Mouse (Mus musculus): ENCODE data around the gene Exoc4. TPM values are rescaled to one million over a fixed set of nuclear protein-coding genes. Genes with fewer than 3 reads are reported as not detected.

Exoc4 gene
- total RNA-seq, 1 experiment from 2014 or later: 54.8 TPM

GRCm38 (mm10) chr6:33721166-33721565, 472.3 kb downstream of the Exoc4 start:
- no peak for ATAC-seq (ENCODE audit: extremely low read depth, insufficient number of reproducible peaks, low FRiP score, poor library complexity, severe bottlenecking)

DNA sequence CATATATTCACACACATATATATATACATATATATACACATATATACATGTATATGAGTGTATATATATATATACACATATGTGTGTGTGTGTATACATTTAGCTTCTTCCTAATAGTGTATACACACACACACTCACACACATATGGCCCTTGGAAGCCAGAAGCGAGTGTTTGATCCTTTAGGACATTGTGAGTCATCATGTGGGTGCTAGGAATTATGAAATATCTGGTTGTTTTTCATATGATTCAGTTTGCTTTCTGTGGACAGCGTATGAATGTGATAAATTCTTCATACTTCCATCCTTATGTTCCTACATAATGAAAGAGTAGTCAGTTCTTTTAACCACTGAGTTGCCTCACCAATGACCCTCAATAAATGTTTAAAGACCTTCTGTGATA, 473.9 kb downstream of the Exoc4 start:
- ATAC-seq (ENCODE audit: extremely low read depth, insufficient number of reproducible peaks, low FRiP score, poor library complexity, severe bottlenecking): no peak

GRCm38 (mm10) chr6:33724596-33724995, 475.7 kb downstream of the Exoc4 start:
- no peak for ATAC-seq (ENCODE audit: extremely low read depth, insufficient number of reproducible peaks, low FRiP score, poor library complexity, severe bottlenecking)

GRCm38 (mm10) chr6:33727271-33727670, 478.4 kb downstream of the Exoc4 start:
- no peak for ATAC-seq (ENCODE audit: extremely low read depth, insufficient number of reproducible peaks, low FRiP score, poor library complexity, severe bottlenecking)

GRCm38 (mm10) chr6:33732214-33732613, 483.3 kb downstream of the Exoc4 start:
- no peak for ATAC-seq (ENCODE audit: extremely low read depth, insufficient number of reproducible peaks, low FRiP score, poor library complexity, severe bottlenecking)

DNA sequence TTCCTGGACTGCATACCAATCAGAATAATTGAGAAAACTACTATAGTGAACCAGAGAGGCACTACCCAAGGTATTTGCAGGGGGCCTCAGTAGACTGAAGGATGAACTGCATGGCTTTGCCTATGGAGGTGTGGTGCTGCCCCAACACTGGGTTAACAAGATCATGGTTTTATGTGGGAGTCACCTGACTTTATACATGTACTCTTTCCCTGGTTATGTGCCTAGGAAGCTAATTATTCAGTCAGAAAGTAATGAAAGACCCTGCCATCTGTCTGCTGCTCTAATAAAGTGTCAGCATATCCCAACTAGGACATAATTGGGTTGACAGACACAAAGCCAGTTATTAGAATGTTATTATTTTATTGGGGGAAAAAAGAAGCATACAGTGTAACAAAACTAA, 484.7 kb downstream of the Exoc4 start:
- no peak for ATAC-seq (ENCODE audit: extremely low read depth, insufficient number of reproducible peaks, low FRiP score, poor library complexity, severe bottlenecking)

DNA sequence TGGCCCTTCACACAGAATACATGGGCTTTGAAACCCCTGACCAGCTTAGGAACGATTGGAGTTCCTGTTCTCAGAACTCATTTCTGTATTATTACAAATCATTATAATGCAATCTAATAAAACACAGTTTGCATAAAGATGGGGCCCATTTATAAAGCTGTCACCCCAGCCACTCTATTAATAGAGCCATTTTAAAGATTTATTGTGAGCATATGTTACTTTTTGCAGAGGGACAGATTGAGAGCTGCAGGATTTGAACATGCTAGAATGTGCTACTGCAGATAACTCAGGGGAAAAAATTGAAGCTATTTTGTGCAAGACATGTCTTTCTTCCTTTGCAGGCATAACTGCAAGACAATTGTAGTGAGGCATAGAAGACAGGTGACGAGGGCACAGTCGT, 485.1 kb downstream of the Exoc4 start:
- ATAC-seq (ENCODE audit: extremely low read depth, insufficient number of reproducible peaks, low FRiP score, poor library complexity, severe bottlenecking): no peak

DNA sequence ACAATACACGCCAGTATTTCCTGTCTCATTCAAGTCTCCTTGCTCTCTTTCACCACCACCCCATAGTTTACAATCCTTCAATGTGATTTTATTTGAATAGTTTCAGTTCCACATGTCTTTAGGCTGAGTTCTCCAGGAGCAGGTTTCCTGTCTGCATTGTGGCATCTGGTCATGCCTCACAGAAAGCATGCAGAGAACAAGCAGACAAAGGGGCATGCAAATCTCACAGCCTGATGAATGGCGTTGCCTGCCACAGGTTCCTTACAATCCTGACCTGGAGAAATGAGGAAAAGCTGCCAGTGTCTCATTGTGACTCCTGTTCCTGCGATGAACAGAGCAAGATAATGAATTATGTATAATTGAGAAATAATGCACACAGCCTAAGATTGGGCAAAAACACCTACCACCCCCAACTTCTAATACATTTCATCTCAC, 490.0 kb downstream of the Exoc4 start:
- no peak for ATAC-seq (ENCODE audit: extremely low read depth, insufficient number of reproducible peaks, low FRiP score, poor library complexity, severe bottlenecking)

- no peak for ATAC-seq (ENCODE audit: extremely low read depth, insufficient number of reproducible peaks, low FRiP score, poor library complexity, severe bottlenecking)
Observed at GRCm38 (mm10) chr6:33739304-33739703, 490.4 kb downstream of the Exoc4 start.

- ATAC-seq (ENCODE audit: extremely low read depth, insufficient number of reproducible peaks, low FRiP score, poor library complexity, severe bottlenecking): no peak
Observed at GRCm38 (mm10) chr6:33755976-33756375, 507.1 kb downstream of the Exoc4 start.

- no peak for ATAC-seq (ENCODE audit: extremely low read depth, insufficient number of reproducible peaks, low FRiP score, poor library complexity, severe bottlenecking)
Observed at GRCm38 (mm10) chr6:33761557-33761956, 512.7 kb downstream of the Exoc4 start.

- no peak for ATAC-seq (ENCODE audit: extremely low read depth, insufficient number of reproducible peaks, low FRiP score, poor library complexity, severe bottlenecking)
Observed at GRCm38 (mm10) chr6:33763245-33763644, 514.4 kb downstream of the Exoc4 start.

DNA sequence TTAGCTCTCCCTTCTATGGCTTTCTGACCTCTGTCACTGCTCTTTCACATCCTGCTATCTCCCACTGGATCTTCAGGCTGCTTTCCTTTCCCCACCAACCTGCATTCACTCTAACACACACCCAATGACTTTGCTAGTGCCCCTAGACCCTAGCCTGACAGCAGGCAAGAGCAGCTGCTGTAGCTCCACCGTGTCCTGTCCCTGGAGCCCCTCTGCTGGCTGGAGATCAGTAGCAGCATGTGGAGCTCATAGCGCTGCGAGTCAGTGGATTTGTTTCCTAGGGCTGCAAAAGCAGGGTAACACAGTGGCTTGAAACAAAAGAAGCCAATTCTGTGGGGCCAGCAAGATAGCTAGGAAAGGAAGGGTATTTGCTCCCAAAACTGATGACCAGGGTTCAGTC, 515.1 kb downstream of the Exoc4 start:
- no peak for ATAC-seq (ENCODE audit: extremely low read depth, insufficient number of reproducible peaks, low FRiP score, poor library complexity, severe bottlenecking)

GRCm38 (mm10) chr6:33769251-33769650, 520.4 kb downstream of the Exoc4 start:
- ATAC-seq (ENCODE audit: extremely low read depth, insufficient number of reproducible peaks, low FRiP score, poor library complexity, severe bottlenecking): no peak

DNA sequence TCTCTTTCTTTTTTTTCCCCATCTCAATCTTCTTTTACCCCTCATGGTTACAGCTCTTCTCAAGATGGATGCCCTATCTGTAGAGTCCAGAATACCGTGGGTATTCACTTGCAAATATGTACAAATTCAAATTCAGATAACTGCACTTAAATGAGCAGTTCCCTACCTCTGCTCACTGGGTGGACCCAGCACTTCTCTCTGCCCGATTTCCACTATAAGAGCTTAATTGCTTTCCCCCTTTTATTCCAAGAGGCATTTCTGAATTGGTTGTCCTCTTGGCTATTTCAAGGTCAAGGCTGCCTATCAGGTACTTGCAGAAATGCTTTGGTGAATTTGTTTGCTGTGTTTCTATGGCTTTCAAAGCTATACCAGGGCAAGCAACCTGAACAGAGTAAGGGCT, 521.1 kb downstream of the Exoc4 start:
- ATAC-seq (ENCODE audit: extremely low read depth, insufficient number of reproducible peaks, low FRiP score, poor library complexity, severe bottlenecking): no peak

- no peak for ATAC-seq (ENCODE audit: extremely low read depth, insufficient number of reproducible peaks, low FRiP score, poor library complexity, severe bottlenecking)
Observed at GRCm38 (mm10) chr6:33772551-33773315, 523.8 kb downstream of the Exoc4 start.

GRCm38 (mm10) chr6:33792604-33793003, 543.7 kb downstream of the Exoc4 start:
- ATAC-seq (ENCODE audit: extremely low read depth, insufficient number of reproducible peaks, low FRiP score, poor library complexity, severe bottlenecking): no peak

- ATAC-seq (ENCODE audit: extremely low read depth, insufficient number of reproducible peaks, low FRiP score, poor library complexity, severe bottlenecking): no peak
Observed at GRCm38 (mm10) chr6:33801254-33801653, 552.4 kb downstream of the Exoc4 start.

GRCm38 (mm10) chr6:33803481-33804098, 554.7 kb downstream of the Exoc4 start:
- no peak for ATAC-seq (ENCODE audit: extremely low read depth, insufficient number of reproducible peaks, low FRiP score, poor library complexity, severe bottlenecking)

DNA sequence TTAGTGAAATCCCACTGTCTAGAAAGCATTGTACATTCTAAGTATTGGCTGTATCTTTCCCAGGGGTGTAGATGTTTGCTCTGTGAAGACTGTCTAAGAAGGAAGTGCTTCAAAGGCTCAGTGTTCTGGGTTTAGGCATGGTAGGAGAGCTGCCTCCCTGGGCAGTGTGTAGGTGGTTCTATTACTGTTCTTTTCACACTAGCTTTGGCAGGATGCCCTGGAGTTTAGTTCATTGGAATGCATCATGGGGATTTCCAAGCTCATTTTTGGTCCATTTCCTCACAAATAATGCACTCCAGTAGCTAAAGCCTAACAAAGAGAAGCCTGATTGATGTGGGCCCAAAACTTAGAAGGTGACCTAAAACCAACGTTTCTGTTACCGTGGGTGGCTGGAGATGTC, 555.9 kb downstream of the Exoc4 start:
- no peak for ATAC-seq (ENCODE audit: extremely low read depth, insufficient number of reproducible peaks, low FRiP score, poor library complexity, severe bottlenecking)

Measured in neutrophil, adult 5-6 weeks (primary cell).